Mouse (Mus musculus) intestine, embryonic 14.5 days (tissue): ENCODE measurements around the gene Atp6v0e2. TPM values are rescaled to one million over a fixed set of nuclear protein-coding genes. Genes with fewer than 3 reads are reported as not detected.

Experiments used
- ATAC-seq: fragments of 200-750 bp; cut with Nextera tagmentation; replicated peaks from 2 replicates; pipeline ENCODE4 v1.8.0; 2017; ENCODE audit warnings: low read depth, moderate number of reproducible peaks, moderate TSS enrichment, moderate library complexity; ENCODE audit not compliant: low FRiP score, low TSS enrichment
- DNase-seq: peaks from one replicate; pipeline ENCODE4 v3.0.0-alpha.2; 2018; ENCODE audit warnings: low spot score
- H3K27ac ChIP-seq: fragments of 300-500 bp; sonication (generic); 2 replicates; pipeline ENCODE4 v1.5.1; 2014; ENCODE audit warnings: low read depth, mild to moderate bottlenecking, control low read depth
- H3K27me3 ChIP-seq: fragments of 300-500 bp; sonication (generic); replicated peaks from 2 replicates; pipeline ENCODE4 v1.6.1; 2014; ENCODE audit warnings: low read length, control low read depth; ENCODE audit not compliant: control insufficient read depth, insufficient read depth
- H3K36me3 ChIP-seq: fragments of 300-500 bp; sonication (generic); 2 replicates; pipeline ENCODE4 v1.6.1; 2014; ENCODE audit warnings: low read length, control low read depth; ENCODE audit not compliant: control insufficient read depth, insufficient read depth
- H3K4me1 ChIP-seq: fragments of 300-500 bp; sonication (generic); replicated peaks from 2 replicates; pipeline ENCODE4 v1.6.1; 2014; ENCODE audit warnings: low read length, control low read depth, mixed read lengths; ENCODE audit not compliant: control insufficient read depth, insufficient read depth
- H3K4me2 ChIP-seq: fragments of 300-500 bp; sonication (generic); 2 replicates; pipeline ENCODE4 v1.6.1; 2014; ENCODE audit warnings: low read length
- H3K4me3 ChIP-seq: fragments of 300-500 bp; sonication (generic); 2 replicates; pipeline ENCODE4 v1.5.1; 2014; ENCODE audit warnings: low read depth, low read length, control low read depth, mixed read lengths
- H3K9ac ChIP-seq: fragments of 300-500 bp; sonication (generic); 2 replicates; pipeline ENCODE4 v1.6.1; 2014; ENCODE audit warnings: mild to moderate bottlenecking, low read length
- H3K9me3 ChIP-seq: fragments of 300-500 bp; sonication (generic); 2 replicates; pipeline ENCODE4 v1.6.1; 2016; ENCODE audit warnings: low read length, control low read depth; ENCODE audit not compliant: control insufficient read depth
- WGBS: fragments of 180-500 bp; shearing (Covaris S2); extraction: QIAGEN DNeasy Blood & Tissue Kit; methylation state at CpG from one replicate; pipeline ENCODE4 v1.1.7; 2014; 5-methylcytosine and 5-hydroxymethylcytosine counted together
- polyA plus RNA-seq: library from polyadenylated mRNA; unstranded; fragments of >200 nt; fragmentation: Nextera tagmentation; extraction: Ambion mirVana; gene quantifications from 2 replicates; pipeline ENCODE4 v1.2.1, GENCODE M21; 2014

Gene Atp6v0e2
- polyA plus RNA-seq: 25.0 and 29.2 TPM in 2 replicates

DNA sequence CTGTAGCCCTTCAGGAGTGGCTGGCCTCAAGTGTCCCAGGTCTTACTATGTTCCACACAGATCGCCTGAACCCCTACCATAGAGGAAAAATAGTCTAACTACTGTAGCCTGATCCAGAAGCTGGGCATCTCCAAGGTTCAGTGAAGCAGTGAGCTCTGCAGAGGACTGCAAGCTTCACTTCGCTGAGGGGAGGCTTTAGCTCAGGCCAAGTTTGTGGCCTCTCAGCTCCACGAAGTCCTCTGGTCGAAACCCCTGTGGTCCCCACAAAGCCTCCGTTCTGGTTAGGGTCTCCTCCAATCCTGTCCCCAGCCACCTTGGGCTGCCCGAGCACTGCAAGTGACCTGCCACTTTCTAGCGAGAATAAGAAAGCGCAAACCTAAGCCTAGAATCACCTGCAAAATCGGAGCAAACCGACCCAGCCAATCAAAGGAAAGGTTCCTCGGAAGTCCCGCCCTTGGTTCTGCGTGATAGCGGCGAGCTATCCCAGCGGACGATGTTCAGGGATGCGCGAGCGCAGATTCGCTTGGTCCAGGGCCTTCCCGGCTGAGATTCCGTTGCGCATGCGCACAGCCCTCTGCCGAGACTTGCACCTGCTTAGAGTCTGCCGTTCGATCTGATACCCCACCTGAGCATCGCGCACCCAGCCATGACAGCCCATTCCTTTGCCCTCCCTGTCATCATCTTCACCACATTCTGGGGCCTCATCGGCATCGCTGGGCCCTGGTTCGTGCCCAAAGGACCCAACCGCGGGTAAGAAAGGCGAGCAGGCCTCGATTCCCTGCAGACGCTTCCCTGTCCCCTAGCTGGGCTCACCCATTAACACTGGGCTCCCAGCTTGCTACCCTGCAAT, at the start of gene Atp6v0e2:
Gene Atp6v0e2 (plus strand): TSS at position 511 of the 850 bp plus-strand sequence.
- Histone ChIP-seq H3K9ac (peak within 1 kb of the TSS; percentile 48), H3K4me1 (peaks cover 7% of the 10 kb centered on the region), H3K36me3 (peaks cover 12% of the 10 kb centered on the region), H3K27ac (no peak within 1 kb of the TSS), H3K9me3 (no peaks in the 10 kb centered on the region), H3K4me2 (peak within 1 kb of the TSS; percentile 64), H3K4me3 (peak within 1 kb of the TSS; percentile 44), H3K27me3 (no peaks in the 10 kb centered on the region)
- WGBS: 5% methylated on average over 38 of the region's 38 CpGs
- DNase-seq (peak; percentile 90), ATAC-seq (peak; percentile 90)

DNA sequence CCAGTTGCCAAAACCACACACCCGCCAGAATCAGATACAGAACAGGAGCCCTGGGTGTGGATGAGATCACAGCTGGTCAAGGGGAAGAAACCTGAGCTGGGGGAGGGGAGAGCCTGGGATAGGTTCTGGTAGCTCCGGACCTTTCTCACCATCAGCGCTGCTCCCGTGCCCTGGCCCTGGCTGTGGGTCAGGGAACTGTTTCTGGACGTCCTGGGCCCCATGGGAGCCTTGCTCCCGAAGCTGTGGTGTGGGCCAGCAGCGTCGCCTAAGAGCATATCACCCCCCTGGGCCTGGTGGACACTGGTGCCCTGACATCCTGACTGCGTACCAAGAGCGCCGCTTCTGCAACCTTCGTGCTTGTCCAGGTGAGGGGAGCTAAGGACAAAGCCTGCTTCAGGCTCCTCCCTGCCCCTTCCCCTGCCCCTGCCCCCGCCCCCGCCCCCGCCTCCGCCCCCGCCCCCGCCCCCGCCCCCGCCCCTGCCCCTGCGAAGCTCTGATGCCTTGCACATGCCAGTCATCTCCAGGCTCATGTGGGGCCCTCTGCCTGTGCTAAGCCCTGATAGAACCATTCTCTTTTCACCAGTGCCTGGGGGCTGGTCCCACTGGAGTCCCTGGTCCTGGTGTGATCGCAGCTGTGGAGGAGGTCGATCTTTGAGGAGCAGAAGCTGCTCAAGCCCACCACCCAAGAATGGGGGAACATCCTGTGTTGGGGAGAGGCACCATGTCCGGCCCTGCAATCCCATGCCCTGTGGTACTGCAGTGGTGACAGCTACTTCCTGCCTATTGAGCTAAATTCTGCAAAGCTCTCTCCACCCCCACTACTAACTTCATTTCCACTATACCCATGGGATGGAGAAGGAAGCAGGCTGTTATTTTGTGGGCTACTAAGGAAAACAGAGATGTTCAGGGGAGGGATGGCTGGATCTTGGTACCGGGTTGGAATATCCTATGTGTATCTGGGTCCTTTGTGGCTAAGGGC, 49.4 kb upstream of the Atp6v0e2 start:
- WGBS: 7% methylated on average over 24 of the region's 25 CpGs
- 0 out of 2 replicates have a peak overlapping the region, but pooled peaks have one; percentile 23 for H3K9ac ChIP-seq
- H3K36me3 ChIP-seq: no peaks in the 10 kb centered on the region
- H3K4me1 ChIP-seq: peaks cover 11% of the 10 kb centered on the region
- H3K4me2 ChIP-seq: peak overlapping the region; percentile 53
- no peak overlapping the region for H3K27ac ChIP-seq
- peak; percentile 63 for ATAC-seq
- DNase-seq: peak; percentile 70
- H3K9me3 ChIP-seq: no peaks in the 10 kb centered on the region
- H3K27me3 ChIP-seq: no peaks in the 10 kb centered on the region
- 0 out of 2 replicates have a peak overlapping the region, but pooled peaks have one; percentile 12 for H3K4me3 ChIP-seq

DNA sequence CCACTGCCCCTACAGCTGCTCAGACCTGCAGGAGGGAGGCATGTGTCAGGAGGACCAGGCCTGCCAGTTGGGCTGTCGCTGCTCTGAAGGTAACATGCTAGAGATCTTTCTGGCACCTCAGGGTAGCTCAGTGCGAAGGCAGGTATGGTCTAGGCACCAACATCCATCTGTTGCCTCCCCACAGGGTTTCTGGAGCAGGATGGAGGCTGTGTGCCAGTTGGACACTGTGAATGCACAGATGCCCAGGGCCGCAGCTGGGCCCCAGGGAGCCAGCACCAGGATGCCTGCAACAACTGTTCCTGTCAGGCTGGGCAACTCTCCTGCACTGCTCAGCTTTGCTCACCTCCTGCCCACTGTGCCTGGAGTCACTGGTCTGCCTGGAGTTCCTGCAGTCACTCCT, 47.7 kb upstream of the Atp6v0e2 start:
- H3K27ac ChIP-seq: no peak overlapping the region
- H3K4me3 ChIP-seq: no peak overlapping the region
- H3K36me3 ChIP-seq: no peaks in the 10 kb centered on the region
- WGBS: 93% methylated on average over 3 of the region's 3 CpGs
- ATAC-seq (no peak), DNase-seq (no peak)
- no peak overlapping the region for H3K9ac ChIP-seq
- H3K9me3 ChIP-seq: no peaks in the 10 kb centered on the region
- H3K4me2 ChIP-seq: no peak overlapping the region
- H3K4me1 ChIP-seq: peaks cover 11% of the 10 kb centered on the region
- no peaks in the 10 kb centered on the region for H3K27me3 ChIP-seq

DNA sequence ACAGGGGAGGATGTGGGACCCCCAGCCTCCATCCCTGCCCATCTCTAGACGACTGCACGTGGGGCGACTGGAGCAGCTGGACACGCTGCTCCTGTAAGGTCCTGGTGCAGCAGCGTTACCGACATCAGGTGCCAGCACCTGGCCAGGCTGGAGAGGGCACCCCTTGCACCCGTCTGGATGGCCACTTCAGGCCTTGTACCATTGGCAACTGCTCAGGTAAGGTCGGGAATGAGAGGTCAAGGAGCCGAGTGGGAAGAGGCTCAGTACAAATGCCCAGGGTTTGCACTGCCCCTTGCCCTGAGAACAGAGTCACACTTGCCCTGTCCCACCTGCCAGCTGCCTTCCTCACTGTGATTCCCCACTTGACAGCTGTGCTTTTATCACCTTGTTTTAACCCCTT, 46.1 kb upstream of the Atp6v0e2 start:
- Histone ChIP-seq H3K4me3 (no peak overlapping the region), H3K4me2 (no peak overlapping the region), H3K27me3 (no peaks in the 10 kb centered on the region), H3K9ac (no peak overlapping the region), H3K4me1 (peaks cover 11% of the 10 kb centered on the region), H3K36me3 (no peaks in the 10 kb centered on the region), H3K27ac (no peak overlapping the region), H3K9me3 (no peaks in the 10 kb centered on the region)
- 61% methylated on average over 9 of the region's 9 CpGs for WGBS
- ATAC-seq: no peak
- DNase-seq: no peak

DNA sequence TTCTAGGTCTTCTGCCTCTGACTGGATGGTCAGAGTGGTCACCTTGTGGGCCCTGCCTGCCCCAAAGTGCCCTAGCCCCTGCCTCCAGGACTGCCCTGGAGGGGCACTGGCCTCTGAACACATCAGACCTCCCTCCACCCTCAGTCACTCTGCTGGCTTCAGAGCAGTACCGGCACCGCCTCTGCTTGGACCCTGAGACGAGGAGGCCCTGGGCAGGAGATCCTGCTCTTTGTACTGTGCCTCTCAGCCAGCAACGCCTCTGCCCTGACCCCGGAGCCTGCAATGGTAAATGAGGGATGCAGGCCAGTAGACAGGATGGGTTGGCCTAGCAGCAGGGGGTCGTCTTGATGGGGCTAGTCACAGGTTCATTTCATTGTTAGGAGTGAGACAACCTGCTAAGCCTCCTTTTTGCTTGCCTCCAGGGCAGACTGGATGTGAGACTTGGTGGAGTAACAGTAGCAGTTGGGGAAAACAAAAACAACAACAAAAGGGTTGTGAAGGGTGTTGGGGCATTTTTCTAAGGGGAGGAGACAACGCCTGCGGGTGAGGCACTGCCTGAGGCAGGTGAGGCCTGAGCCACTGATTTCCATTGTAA, 44.2 kb upstream of the Atp6v0e2 start:
- peaks cover 2% of the 10 kb centered on the region; the same call in 1 of the 2 replicates for H3K4me1 ChIP-seq
- no peaks in the 10 kb centered on the region for H3K36me3 ChIP-seq
- no peaks in the 10 kb centered on the region for H3K27me3 ChIP-seq
- 31% methylated on average over 8 of the region's 8 CpGs for WGBS
- no peaks in the 10 kb centered on the region for H3K9me3 ChIP-seq
- no peak overlapping the region for H3K27ac ChIP-seq
- DNase-seq: no peak
- no peak overlapping the region for H3K9ac ChIP-seq
- ATAC-seq: no peak
- no peak overlapping the region for H3K4me3 ChIP-seq
- no peak overlapping the region for H3K4me2 ChIP-seq

DNA sequence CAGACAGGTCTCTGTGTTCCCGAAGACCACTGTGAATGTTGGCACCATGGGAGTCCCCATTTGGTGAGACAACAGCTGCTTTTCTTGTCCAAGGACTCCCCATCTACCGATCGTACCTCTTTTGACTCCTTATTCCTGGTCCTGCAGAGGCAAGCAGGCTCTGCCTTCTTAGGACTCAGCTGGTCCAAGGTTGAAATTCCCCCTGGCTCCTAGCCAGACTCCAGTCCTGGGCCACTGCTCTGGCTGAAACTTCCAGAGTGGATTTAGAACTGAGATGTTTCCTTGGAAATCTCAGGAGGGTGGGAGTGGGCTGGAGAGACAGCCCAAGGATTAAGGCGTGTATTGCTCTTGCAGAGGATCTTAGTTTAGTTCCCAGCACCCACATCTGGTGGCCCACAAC, 39.9 kb upstream of the Atp6v0e2 start:
- no peak for ATAC-seq
- H3K36me3 ChIP-seq: no peaks in the 10 kb centered on the region

DNA sequence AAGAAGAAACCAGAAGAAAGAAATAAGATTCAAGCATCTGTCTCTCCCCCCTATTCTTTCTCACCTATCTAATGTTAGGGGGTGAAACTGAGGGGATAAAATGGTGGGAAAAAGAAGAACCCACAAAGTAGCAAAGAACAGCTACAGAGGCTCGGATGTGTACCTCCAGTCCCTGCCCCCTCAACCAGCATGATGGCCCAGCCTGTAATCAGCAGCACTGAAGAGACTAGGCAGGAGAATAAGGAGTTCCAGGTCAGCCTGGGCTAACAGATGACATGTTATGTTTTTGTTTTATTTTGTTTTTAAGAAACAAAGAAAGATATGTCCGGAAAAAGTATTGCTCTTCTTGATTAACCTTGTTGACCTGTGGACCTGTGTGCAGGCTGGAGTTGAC, 33.6 kb upstream of the Atp6v0e2 start:
- Histone ChIP-seq H3K27ac (no peak overlapping the region), H3K4me1 (peaks cover 6% of the 10 kb centered on the region; the same call in 1 of the 2 replicates), H3K27me3 (no peaks in the 10 kb centered on the region), H3K4me2 (peak overlapping the region; percentile 79), H3K9me3 (no peaks in the 10 kb centered on the region), H3K9ac (no peak overlapping the region; the same call in 1 of the 2 replicates), H3K4me3 (peak overlapping the region; percentile 53; the same call in 1 of the 2 replicates), H3K36me3 (0 out of 2 replicates have a peak, but pooled peaks cover 4% of the 10 kb centered on the region)
- ATAC-seq: peak; percentile 56
- DNase-seq: no peak
- WGBS: 4% methylated on average over 2 of the region's 2 CpGs

More for the DNA sequence above, 39.9 kb upstream of the Atp6v0e2 start:
- 88% methylated on average over 4 of the region's 4 CpGs for WGBS
- Histone ChIP-seq H3K4me2 (no peak overlapping the region), H3K9me3 (no peaks in the 10 kb centered on the region), H3K4me1 (no peaks in the 10 kb centered on the region), H3K9ac (no peak overlapping the region), H3K27me3 (no peaks in the 10 kb centered on the region), H3K4me3 (no peak overlapping the region), H3K27ac (no peak overlapping the region)
- DNase-seq: no peak
